Mouse (Mus musculus) layer of hippocampus, adult 8-10 months (tissue): ENCODE results near the gene Dpyd. TPM values are rescaled to one million over a fixed set of nuclear protein-coding genes. Genes with fewer than 3 reads are reported as not detected.
A peak's percentile ranks its signal among the peaks of the same experiment; 100 is the strongest.

Experiments used
- DNase-seq, 2 experiments: peaks; one replicate each; pipeline ENCODE4 v3.0.0; 2022; ENCODE audit warnings: low spot score in 2 of 2
- total RNA-seq, 4 experiments: library from RNA; stranded (reverse); gene quantifications; 2 replicates each; pipeline ENCODE4 v1.2.4; 2022

Dpyd gene
- total RNA-seq, 4 experiments from 2014 or later: 12.3 to 16.7 (median 15.2) TPM

GRCm38 (mm10) chr3:118675441-118675840, 113.5 kb downstream of the Dpyd start:
- DNase-seq: no peak

GRCm38 (mm10) chr3:118676052-118676777, 114.3 kb downstream of the Dpyd start:
- DNase-seq: no peak

GRCm38 (mm10) chr3:118680803-118681202, 118.9 kb downstream of the Dpyd start:
- no peak for DNase-seq

DNA sequence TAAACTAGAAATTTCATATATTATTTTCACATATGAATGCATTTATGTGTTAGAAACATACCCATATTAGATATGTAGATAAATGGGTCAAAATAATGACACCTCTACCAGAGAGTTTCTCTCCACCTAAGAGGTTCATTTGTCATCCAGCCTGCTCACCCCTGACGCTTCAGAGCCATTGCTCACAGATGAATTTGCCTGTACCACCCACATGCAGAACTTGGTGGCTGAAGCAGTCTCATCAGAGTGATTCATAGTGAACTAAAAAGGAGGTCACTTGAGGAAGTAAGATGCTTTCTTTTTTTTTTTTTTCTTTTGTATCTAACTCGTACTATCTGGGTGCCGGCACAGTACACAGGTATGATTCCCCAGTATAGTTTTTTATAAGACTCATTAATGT, 188.3 kb downstream of the Dpyd start:
- no peak for DNase-seq

DNA sequence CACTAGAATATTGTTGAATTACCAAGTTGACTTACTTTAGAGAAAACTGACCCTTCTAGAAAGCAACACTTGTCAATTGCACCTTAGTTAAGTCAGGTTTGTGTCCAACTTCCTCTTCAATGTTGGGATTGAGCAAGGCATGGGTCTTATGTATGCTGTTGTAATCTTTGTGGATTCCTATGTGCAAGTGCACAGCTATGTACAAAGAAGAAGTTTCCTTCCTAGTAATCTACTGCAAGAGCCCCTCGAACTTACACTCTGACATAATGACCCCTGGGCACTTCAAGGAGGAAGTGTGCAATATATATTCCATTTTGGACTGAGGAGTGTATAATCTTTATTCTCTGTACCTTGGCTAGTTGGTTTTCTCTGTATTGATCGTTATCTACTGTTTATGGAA, 191.7 kb downstream of the Dpyd start:
- DNase-seq: no peak

DNA sequence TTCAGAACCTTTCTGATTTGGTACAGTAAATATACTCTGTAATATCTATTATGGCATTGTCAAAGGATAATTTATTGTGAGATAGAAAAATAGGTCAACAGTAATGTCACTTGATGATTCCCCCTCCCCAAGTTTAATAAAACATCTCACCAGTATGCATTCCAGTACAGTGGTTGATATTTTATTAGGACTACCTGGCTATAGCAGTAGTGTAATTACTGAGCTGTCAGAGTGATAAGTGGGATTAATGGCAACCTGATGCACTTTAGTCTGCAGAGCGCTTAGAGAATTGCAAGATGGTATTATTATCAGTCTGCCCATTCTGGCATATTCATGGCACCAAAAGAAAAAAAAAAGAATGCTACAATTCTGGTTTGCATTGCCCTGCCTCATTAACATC, 194.2 kb downstream of the Dpyd start:
- no peak for DNase-seq

DNA sequence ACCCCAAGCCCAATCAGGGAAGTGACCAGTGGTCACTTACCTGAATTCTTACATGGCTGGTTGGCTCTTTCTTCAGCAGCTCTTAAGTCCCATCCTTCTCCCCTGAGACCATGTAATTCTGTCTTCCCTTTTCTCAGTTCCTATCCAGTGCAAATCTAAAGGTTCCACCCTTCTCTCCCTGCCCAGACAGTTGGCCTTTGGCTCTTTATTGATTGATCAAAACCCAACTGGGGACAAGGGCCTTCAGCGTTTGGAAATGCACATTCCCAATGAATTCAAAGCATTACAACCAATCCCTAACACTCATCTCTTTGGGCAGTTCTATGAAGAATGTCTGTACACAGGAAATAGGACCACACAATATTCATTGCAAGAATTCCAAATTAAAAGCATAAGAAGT, 251.0 kb downstream of the Dpyd start:
- no peak for DNase-seq

GRCm38 (mm10) chr3:118850613-118851527, 288.9 kb downstream of the Dpyd start:
- DNase-seq: no peak

DNA sequence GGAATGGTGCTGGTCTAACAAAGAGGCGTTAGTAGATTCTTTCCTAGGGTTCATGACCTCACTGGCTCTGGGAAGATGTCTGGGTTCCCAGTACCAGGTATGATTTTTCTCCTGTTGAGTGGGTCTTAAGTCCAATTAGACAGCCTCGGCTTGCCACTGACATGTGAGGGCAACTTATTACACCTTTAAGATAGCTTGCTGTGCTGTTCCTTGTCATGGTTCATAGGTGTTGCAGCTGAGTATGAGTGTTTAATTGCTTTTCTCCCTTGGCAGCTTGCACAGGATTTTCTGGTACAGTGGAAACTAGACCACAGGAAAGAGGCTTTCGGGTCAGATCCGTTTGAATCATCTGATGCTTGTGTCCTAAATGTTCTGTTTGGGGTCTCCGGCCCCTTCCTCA, 290.8 kb downstream of the Dpyd start:
- DNase-seq: no peak

GRCm38 (mm10) chr3:118855411-118855810, 293.5 kb downstream of the Dpyd start:
- DNase-seq: no peak

DNA sequence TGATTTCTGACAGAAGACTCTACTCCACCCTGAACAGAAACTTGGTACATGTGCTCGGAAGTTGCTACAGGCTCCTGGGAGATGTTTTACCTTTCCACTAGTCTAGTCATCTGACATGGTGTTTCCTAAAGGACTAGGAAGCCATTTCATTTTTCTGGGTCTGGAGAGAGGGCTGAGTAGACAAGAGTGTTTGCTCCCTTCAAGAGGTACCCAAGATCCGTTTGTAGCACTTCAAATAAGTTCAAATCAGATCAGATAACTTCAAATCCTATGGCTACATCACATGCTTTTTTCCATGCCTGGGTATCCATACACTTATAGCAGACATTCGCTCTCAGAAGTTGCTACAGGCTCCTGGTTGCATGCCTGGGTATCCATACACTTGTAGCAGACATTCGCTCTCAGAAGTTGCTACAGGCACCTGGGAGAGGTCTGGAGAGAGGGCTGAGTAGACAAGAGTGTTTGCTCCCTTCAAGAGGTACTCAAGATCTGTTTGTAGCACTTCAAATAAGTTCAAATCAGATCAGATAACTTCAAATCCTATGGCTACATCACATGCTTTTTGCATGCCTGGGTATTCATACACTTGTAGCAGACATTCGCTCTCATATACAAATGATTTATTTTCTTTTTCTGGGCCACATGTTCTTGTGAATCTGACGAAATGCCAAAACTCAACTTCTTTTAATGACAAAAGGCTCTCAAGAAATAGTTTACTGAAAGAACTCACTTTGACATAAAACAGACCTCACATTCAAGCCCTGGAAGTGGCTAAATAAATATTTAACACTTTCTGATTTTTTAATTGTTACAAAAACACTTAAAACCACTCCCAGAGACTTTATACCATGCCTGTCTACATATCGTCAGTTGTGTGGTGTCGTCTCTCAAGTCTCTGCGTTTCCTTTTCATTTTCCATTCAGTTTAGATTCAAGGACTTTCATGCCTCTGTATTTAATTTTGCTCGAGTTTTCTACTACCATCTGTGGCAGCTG, 307.5 kb downstream of the Dpyd start:
- DNase-seq: no peak

DNA sequence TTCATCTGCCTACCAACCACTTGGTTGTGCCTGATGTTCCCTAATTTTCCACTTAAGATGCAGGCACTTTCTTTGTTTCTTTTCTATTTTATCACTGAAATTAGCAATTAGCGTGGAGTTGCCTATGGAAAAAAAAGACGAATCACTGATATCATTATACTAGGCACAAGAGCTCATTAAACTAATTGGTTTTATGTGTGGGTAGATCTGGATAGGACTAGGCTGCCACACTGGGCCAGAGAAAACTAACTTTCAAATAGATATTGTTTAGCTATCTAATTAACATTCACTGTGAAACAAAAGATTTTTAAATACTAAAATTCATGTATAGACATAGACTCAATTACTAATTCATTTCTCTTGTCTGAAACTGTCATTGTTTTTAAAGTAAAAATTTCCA, 313.9 kb downstream of the Dpyd start:
- DNase-seq: no peak

DNA sequence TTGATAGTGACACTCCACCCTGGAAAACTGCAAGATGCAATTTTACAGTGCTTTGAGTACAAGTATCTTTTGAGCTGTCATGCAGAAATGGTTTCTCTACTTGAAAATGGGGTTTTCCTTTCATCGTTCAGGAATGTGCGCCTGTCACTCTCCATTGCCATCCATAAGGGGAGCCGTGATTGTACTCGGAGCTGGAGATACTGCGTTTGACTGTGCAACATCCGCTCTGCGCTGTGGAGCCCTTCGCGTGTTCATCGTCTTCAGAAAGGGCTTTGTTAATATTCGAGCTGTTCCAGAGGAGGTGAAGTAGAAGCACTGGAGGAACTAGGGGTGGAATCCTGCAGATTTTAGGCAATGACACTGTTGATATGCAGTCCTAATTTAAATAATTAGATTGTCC, 337.1 kb downstream of the Dpyd start:
- DNase-seq: no peak

DNA sequence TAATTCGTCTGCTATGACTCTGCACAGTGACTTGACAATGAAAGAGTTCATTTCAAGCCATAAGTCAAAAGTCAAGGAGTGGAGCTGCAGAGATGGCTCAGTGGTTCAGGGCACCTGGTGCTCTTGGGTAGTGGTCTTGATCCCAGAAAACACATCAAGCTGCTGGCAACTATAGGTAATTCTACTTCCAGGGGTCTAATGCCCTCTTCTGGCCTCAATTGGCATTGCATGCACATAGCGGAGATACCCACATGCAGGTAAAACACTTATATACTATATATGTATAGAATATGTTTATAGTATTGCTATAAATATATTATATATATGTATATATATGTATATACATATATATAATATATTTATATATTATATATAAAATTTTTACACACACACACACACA, 429.4 kb downstream of the Dpyd start:
- no peak for DNase-seq

GRCm38 (mm10) chr3:118991793-118992192, 429.9 kb downstream of the Dpyd start:
- no peak for DNase-seq

DNA sequence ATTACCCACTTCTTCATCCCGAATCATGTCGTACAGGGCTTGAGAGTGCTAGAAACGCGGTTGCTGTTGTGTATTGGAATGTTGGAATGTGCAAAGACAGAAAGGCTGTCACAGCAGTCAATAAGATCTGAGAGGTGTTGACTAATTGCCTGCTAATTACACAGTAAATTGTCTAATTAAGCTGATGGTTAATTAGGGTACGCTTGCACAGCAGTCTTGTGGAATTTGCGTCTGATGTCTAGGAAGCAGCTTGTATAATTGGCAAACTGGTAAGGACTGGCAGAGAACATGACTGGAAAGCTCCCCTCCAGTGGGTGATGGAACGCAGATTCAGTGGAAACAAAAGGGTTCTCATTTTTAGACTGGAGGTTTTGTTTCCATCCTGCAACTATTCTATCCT, 459.3 kb downstream of the Dpyd start:
- peak in 1 of 2 experiments; percentile 3 for DNase-seq

GRCm38 (mm10) chr3:119042611-119043010, 480.7 kb downstream of the Dpyd start:
- no peak for DNase-seq

- DNase-seq: no peak
Measured at GRCm38 (mm10) chr3:119056144-119056543, 494.2 kb downstream of the Dpyd start.

GRCm38 (mm10) chr3:119063214-119063613, 501.3 kb downstream of the Dpyd start:
- DNase-seq: peak in 1 of 2 experiments; percentile 7

DNA sequence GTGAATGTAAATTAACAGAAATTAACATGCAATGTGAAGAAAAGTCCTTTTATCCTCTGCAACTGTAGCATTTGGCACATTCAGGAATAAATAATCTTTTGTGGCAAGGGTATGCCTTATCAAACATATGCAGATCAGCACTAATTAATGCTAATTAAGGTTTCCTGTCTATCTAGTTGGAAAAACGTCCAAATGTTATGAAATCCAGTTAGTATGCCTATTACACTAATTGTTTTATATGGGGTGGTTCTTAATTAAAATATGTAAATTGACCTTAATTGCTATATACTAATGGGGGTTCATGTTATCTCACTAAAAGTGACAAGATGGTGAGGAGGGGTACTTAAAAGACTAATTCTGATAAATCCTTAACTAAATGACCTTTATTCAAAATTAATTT, 501.7 kb downstream of the Dpyd start:
- no peak for DNase-seq

DNA sequence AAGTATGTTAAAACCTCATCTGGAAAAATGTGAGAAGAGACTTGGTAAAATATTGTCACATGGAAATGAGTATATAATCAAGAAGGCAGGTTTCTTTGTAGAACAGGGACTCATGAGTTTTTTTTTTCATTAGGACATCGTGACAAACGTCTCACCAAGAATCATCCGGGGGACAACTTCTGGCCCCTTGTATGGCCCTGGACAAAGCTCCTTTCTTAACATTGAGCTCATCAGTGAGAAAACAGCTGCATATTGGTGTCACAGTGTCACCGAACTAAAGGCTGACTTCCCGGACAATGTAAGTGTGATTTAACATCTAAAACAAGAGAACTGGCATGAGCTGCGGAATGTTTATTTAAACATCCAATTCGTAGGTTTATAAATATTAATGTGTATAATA, 502.8 kb downstream of the Dpyd start:
- no peak for DNase-seq
